Mouse (Mus musculus) intestine, embryonic 14.5 days (tissue): ENCODE results near the gene Bicra. TPM values are rescaled to one million over a fixed set of nuclear protein-coding genes. Genes with fewer than 3 reads are reported as not detected.

Source experiments
- ATAC-seq: fragments of 200-750 bp; cut with Nextera tagmentation; replicated peaks from 2 replicates; pipeline ENCODE4 v1.8.0; 2017; ENCODE audit warnings: low read depth, moderate number of reproducible peaks, moderate TSS enrichment, moderate library complexity; ENCODE audit not compliant: low FRiP score, low TSS enrichment
- DNase-seq: peaks from one replicate; pipeline ENCODE4 v3.0.0-alpha.2; 2018; ENCODE audit warnings: low spot score
- H3K27ac ChIP-seq: fragments of 300-500 bp; sonication (generic); 2 replicates; pipeline ENCODE4 v1.5.1; 2014; ENCODE audit warnings: low read depth, mild to moderate bottlenecking, control low read depth
- H3K27me3 ChIP-seq: fragments of 300-500 bp; sonication (generic); replicated peaks from 2 replicates; pipeline ENCODE4 v1.6.1; 2014; ENCODE audit warnings: low read length, control low read depth; ENCODE audit not compliant: control insufficient read depth, insufficient read depth
- H3K36me3 ChIP-seq: fragments of 300-500 bp; sonication (generic); 2 replicates; pipeline ENCODE4 v1.6.1; 2014; ENCODE audit warnings: low read length, control low read depth; ENCODE audit not compliant: control insufficient read depth, insufficient read depth
- H3K4me1 ChIP-seq: fragments of 300-500 bp; sonication (generic); replicated peaks from 2 replicates; pipeline ENCODE4 v1.6.1; 2014; ENCODE audit warnings: low read length, control low read depth, mixed read lengths; ENCODE audit not compliant: control insufficient read depth, insufficient read depth
- H3K4me2 ChIP-seq: fragments of 300-500 bp; sonication (generic); 2 replicates; pipeline ENCODE4 v1.6.1; 2014; ENCODE audit warnings: low read length
- H3K4me3 ChIP-seq: fragments of 300-500 bp; sonication (generic); 2 replicates; pipeline ENCODE4 v1.5.1; 2014; ENCODE audit warnings: low read depth, low read length, control low read depth, mixed read lengths
- H3K9ac ChIP-seq: fragments of 300-500 bp; sonication (generic); 2 replicates; pipeline ENCODE4 v1.6.1; 2014; ENCODE audit warnings: mild to moderate bottlenecking, low read length
- H3K9me3 ChIP-seq: fragments of 300-500 bp; sonication (generic); 2 replicates; pipeline ENCODE4 v1.6.1; 2016; ENCODE audit warnings: low read length, control low read depth; ENCODE audit not compliant: control insufficient read depth
- WGBS: fragments of 180-500 bp; shearing (Covaris S2); extraction: QIAGEN DNeasy Blood & Tissue Kit; methylation state at CpG from one replicate; pipeline ENCODE4 v1.1.7; 2014; 5-methylcytosine and 5-hydroxymethylcytosine counted together
- polyA plus RNA-seq: library from polyadenylated mRNA; unstranded; fragments of >200 nt; fragmentation: Nextera tagmentation; extraction: Ambion mirVana; gene quantifications from 2 replicates; pipeline ENCODE4 v1.2.1, GENCODE M21; 2014

Gene Bicra
- polyA plus RNA-seq, 1 experiment from 2014 or later, result 7.4 TPM

GRCm38 (mm10) chr7:16044531-16044930 lies 3.2 kb downstream of the Bicra start:
- H3K4me1 ChIP-seq, result peaks cover 23% of the 10 kb centered on the region
- H3K27me3 ChIP-seq, result no peaks in the 10 kb centered on the region
- H3K4me3 ChIP-seq, result no peak overlapping the region
- DNase-seq, result no peak
- no peak overlapping the region for H3K27ac ChIP-seq
- H3K4me2 ChIP-seq, result no peak overlapping the region
- no peak overlapping the region for H3K9ac ChIP-seq
- no peaks in the 10 kb centered on the region for H3K9me3 ChIP-seq
- no peak for ATAC-seq
- WGBS, result 58% methylated on average over 5 of the region's 5 CpGs
- peaks cover 5% of the 10 kb centered on the region; the same call in 1 of the 2 replicates for H3K36me3 ChIP-seq

GRCm38 (mm10) chr7:16043861-16044435 lies 3.8 kb downstream of the Bicra start:
- Histone ChIP-seq H3K4me1 (peaks cover 17% of the 10 kb centered on the region), H3K4me3 (no peak overlapping the region), H3K36me3 (peaks cover 5% of the 10 kb centered on the region; the same call in 1 of the 2 replicates), H3K27me3 (no peaks in the 10 kb centered on the region), H3K4me2 (no peak overlapping the region), H3K9ac (no peak overlapping the region), H3K27ac (no peak overlapping the region), H3K9me3 (no peaks in the 10 kb centered on the region)
- ATAC-seq, result no peak
- DNase-seq, result no peak
- 41% methylated on average over 3 of the region's 3 CpGs for WGBS

DNA sequence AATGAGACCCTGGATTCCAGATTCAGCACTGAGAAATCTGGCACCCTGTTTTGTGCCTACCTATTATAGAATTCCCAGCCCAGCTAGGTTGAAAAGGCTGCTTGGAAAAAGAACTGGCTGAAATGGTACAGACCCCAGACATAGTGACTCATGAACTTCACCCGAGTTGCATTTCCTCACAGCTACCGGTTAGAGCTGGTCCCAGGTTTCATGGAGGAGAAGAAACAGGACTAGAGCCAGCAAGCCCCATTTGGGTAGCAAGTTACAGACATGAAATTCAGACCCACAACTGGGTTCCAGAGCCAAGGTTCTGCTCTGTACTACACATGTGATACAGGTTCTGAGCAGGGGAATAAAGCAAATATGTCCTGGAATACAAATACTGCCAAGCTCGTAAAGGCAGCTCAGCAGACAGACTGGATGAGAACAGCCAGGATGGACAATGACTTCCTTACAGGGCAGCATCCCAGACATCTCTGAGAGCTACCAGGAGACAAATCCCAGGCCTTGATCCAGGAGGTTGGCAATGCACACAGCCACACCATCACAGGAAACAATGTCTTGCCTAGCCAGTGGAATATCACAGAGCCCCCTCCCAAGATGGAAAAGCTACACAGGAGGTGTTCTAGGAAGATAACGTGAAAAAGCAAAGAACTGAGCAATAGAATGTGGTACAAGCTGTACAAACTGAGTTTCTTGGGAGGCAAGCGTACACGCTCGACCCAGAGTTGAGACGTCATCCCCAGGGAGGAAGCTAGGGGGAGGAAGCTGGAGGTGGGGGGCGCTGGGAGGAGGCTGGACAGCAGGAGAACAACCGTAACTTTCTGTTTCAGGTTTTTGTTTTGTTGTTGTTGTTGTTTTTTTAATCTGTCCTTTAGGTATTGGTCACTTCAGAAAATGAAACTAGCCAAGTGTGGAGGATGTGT lies 4.6 kb downstream of the Bicra start:
- H3K9me3 ChIP-seq, result no peaks in the 10 kb centered on the region
- no peak for ATAC-seq
- no peak for DNase-seq
- peaks cover 16% of the 10 kb centered on the region for H3K4me1 ChIP-seq
- no peak overlapping the region; the same call in 1 of the 2 replicates for H3K9ac ChIP-seq
- 75% methylated on average over 10 of the region's 10 CpGs for WGBS
- H3K4me3 ChIP-seq, result no peak overlapping the region
- no peak overlapping the region for H3K27ac ChIP-seq
- H3K4me2 ChIP-seq, result no peak overlapping the region
- peaks cover 5% of the 10 kb centered on the region; the same call in 1 of the 2 replicates for H3K36me3 ChIP-seq
- H3K27me3 ChIP-seq, result no peaks in the 10 kb centered on the region

DNA sequence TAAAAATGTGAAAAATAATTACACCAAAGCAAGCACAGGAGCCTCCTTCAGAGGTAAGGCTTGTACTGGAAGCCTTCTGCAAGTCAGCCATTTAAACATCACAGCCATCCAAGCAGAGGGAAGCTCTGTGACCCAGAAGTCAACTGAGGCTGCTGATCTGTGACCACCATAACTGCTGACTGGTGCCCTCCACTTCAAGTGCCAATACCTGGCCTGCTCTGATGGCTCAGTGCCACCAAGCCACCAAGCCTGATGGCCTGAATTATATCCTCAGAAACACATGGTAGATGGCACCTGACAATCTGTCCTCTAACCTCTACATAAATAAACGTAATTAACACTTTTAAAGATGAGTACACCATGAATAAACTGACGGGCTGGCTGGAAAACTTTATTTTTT lies 6.5 kb downstream of the Bicra start:
- Histone ChIP-seq H3K9ac (no peak overlapping the region), H3K27me3 (no peaks in the 10 kb centered on the region), H3K4me3 (no peak overlapping the region), H3K36me3 (peaks cover 5% of the 10 kb centered on the region; the same call in 1 of the 2 replicates), H3K4me1 (peaks cover 16% of the 10 kb centered on the region), H3K9me3 (no peaks in the 10 kb centered on the region), H3K27ac (no peak overlapping the region), H3K4me2 (no peak overlapping the region)
- no peak for DNase-seq
- 85% methylated on average over 2 of the region's 2 CpGs for WGBS
- no peak for ATAC-seq

GRCm38 (mm10) chr7:16039363-16039762 lies 8.4 kb downstream of the Bicra start:
- DNase-seq, result no peak
- Histone ChIP-seq H3K4me2 (no peak overlapping the region), H3K4me1 (peaks cover 5% of the 10 kb centered on the region), H3K27ac (no peak overlapping the region), H3K9ac (no peak overlapping the region), H3K27me3 (no peaks in the 10 kb centered on the region), H3K36me3 (peaks cover 5% of the 10 kb centered on the region; the same call in 1 of the 2 replicates), H3K4me3 (no peak overlapping the region), H3K9me3 (no peaks in the 10 kb centered on the region)
- WGBS, result 94% methylated on average over 5 of the region's 5 CpGs
- ATAC-seq, result no peak

DNA sequence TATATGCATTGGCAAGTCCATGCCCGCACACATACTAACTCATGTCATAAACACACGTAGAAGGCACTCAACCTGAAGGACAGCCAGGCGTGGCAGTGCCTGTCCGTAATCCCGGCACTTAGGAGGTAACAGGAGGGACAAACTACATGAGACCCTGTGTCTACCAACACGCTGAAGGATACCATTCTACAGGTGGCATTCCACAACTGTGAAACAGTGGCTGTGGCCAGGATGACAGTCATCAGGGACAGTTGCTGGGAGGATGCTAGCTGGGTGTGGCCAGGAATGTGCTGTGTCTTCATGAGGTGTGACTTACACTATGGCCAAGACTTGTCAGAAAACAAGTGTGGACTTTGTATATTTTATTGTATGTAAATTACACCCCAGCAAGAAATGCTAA lies 10.7 kb downstream of the Bicra start:
- H3K4me1 ChIP-seq, result no peaks in the 10 kb centered on the region
- no peaks in the 10 kb centered on the region for H3K36me3 ChIP-seq
- no peak overlapping the region for H3K27ac ChIP-seq
- no peak overlapping the region for H3K4me2 ChIP-seq
- no peak overlapping the region for H3K4me3 ChIP-seq
- no peak for DNase-seq
- 90% methylated on average over 6 of the region's 6 CpGs for WGBS
- no peaks in the 10 kb centered on the region for H3K9me3 ChIP-seq
- no peak overlapping the region for H3K9ac ChIP-seq
- no peaks in the 10 kb centered on the region for H3K27me3 ChIP-seq
- ATAC-seq, result no peak

DNA sequence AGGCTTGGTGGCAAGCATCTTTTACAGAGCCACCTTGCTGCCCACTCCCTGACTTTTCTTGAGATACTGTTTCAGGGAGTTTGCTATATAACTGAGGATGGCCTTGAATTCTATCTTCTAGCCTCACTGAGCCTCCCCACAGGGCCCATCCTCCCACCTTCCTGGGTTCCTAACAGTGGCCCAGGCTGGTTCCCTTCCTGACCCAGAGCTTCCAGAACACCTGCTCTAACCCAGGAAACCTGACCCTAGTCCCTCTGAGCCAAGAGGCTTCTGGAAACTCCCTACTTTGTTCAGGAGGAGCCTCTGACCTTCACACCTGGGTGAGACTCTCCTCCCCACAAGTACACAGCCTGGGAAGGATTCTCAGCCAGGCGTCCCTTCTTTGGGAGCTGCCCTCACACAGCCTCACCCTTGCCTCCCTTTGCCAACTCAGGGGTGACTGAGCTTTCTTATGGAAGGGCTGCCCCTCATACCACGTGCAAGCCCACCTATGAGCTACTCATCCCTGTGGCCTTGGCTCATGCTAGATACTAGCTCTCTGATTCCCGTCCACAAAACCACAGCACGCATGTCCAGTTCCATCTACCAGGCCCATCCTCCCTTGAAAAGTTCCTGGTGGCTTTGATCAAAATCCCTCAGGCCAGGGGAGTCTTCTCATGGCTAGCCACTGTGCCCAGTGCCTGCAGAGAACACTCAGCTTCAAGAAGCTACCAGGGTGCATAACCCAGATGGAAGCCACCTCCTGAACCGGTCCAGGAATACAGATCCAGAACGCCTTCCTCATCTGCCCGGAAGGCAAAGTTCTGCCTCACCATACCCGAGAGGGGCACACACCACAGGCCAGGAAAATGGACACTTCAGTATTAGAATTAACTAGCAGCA lies 13.9 kb downstream of the Bicra start:
- ATAC-seq (peak; percentile 25; the same call in 1 of the 2 replicates), DNase-seq (no peak)
- WGBS, result 84% methylated on average over 8 of the region's 8 CpGs
- Histone ChIP-seq H3K9me3 (no peaks in the 10 kb centered on the region), H3K4me2 (no peak overlapping the region), H3K4me3 (no peak overlapping the region), H3K9ac (no peak overlapping the region), H3K27ac (no peak overlapping the region), H3K4me1 (no peaks in the 10 kb centered on the region), H3K36me3 (no peaks in the 10 kb centered on the region), H3K27me3 (no peaks in the 10 kb centered on the region)

DNA sequence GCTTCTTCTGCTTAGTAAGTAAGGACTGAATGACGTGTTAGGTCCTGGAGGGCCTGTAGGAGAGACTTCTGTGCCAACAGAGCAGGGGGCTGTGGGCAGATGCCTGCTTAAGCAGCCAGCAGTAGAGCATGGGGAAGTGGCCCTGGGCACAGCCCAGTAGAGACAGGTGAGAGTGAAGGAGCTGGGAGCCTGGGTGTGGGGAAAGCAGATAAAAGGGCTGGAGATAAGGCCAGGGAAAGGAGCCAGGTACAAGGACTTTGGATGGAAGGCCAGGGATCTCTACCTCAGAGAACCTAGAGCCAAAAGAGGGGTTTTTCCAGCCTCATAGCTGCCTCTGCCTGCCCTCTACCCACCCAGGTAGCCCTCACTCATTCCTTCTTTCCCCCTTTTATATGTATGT lies 14.7 kb downstream of the Bicra start:
- H3K4me2 ChIP-seq, result no peak overlapping the region
- 96% methylated on average over 1 of the region's 1 CpGs for WGBS
- DNase-seq (no peak), ATAC-seq (no peak)
- H3K27ac ChIP-seq, result no peak overlapping the region
- no peaks in the 10 kb centered on the region for H3K9me3 ChIP-seq
- H3K4me1 ChIP-seq, result no peaks in the 10 kb centered on the region
- H3K9ac ChIP-seq, result no peak overlapping the region
- no peaks in the 10 kb centered on the region for H3K27me3 ChIP-seq
- H3K36me3 ChIP-seq, result no peaks in the 10 kb centered on the region
- no peak overlapping the region for H3K4me3 ChIP-seq
